8 mouse cellular contexts compared by ENCODE assay signal in the genomic region with DNA sequence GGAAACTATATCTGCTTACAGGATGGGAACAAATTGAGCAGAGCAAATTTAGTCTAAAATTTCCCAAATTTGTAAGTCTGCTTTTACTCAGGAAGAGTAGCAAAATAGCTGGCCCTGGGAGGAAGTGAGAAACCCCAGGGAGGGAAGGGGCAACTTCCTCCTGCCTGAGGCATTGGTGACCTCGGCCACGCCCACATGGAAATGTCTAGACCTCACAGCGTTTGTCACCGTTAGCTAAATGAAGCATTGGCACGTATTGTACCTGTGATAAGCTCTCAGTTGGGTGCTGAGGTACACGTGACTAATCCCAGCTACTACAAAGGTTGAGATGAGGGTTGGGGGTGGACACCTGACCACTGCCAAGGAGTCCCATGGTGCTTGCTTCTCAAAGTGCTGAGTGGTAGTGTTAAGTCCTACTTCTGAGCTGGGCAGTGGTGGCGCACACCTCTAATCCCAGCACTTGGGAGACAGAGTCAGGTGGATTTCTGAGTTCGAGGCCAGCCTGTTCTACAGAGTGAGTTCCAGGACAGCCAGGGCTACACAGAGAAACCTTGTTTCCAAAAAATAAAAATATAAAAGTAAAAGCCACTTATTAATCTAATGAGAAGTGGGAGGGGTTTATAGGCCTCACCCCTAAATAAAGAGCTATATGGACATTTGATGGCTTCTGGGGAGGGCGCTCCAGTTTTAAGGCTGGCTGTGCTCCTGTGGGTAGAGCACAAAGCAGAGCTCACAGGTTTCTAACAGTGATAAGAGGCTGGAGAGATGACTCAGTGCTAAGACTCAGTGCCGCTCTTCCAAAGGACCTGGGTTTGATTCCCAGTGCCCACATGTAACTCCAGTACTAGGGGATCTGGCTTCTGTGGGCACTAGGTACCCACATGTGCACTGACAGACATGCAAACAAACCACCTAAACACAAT. TPM values are rescaled to one million over a fixed set of nuclear protein-coding genes. Genes with fewer than 3 reads are reported as not detected.
A peak's percentile ranks its signal among the peaks of the same experiment; 100 is the strongest.
DNase-seq lines count a peak whose midpoint lies in the region; ATAC-seq and TF ChIP-seq lines count a peak whose summit lies in the region.

No protein-coding gene starts in this region.

- H3K27me3 ChIP-seq in midbrain, embryonic 14.5 days (ENCODE audit: control insufficient read depth, insufficient read depth, low read length), result no peaks in the 10 kb centered on the region

- TF ChIP-seq CTCF in layer of hippocampus, adult 2 months (conservative IDR thresholded peaks at IDR 0.05), result no peak

- H3K9me3 ChIP-seq in midbrain, embryonic 14.5 days (ENCODE audit: control insufficient read depth, low read length), result no peaks in the 10 kb centered on the region

- WGBS in midbrain, embryonic 14.5 days, result 70% methylated on average over 10 of the region's 10 CpGs

- H3K36me3 ChIP-seq in midbrain, embryonic 14.5 days (ENCODE audit: control insufficient read depth, insufficient read depth, low read length), result peaks cover 6% of the 10 kb centered on the region; the same call in 1 of the 2 replicates

- H3K4me3 ChIP-seq in layer of hippocampus, adult 2 months, result no peak overlapping the region
- H3K4me3 ChIP-seq in midbrain, embryonic 14.5 days (replicated peaks; ENCODE audit: low read depth, low read length), result no peak overlapping the region

- peak; percentile 50 for ATAC-seq in erythroblast, adult 5-6 weeks (replicated peaks; ENCODE audit: low FRiP score, poor library complexity, severe bottlenecking)
- no peak for ATAC-seq in midbrain, embryonic 14.5 days (ENCODE audit: low FRiP score, low TSS enrichment)

- no peak for DNase-seq in layer of hippocampus, adult 2 months (ENCODE audit: low spot score in 2 of 2)
- no peak for DNase-seq in layer of hippocampus, adult 18-20 months (ENCODE audit: low spot score in 2 of 2)
- peak; percentile 66 to 71 for DNase-seq in lung, postnatal 4 days
- DNase-seq in thymus, postnatal 25 days, result peak; percentile 59
- DNase-seq in cerebellum, adult 9-11 months, result no peak
- no peak for DNase-seq in layer of hippocampus, postnatal 14 days (ENCODE audit: low spot score in 2 of 2)
- DNase-seq in midbrain, embryonic 14.5 days, result no peak

- H3K27ac ChIP-seq in layer of hippocampus, adult 2 months, result peak overlapping the region; percentile 57; the same call in 1 of the 2 replicates
- no peak overlapping the region for H3K27ac ChIP-seq in midbrain, embryonic 14.5 days (replicated peaks; ENCODE audit: low read depth, low read length)

- no peak overlapping the region for H3K4me2 ChIP-seq in midbrain, embryonic 14.5 days (ENCODE audit: low read length)

- no peaks in the 10 kb centered on the region for H3K4me1 ChIP-seq in midbrain, embryonic 14.5 days (ENCODE audit: control insufficient read depth, insufficient read depth, low read length)

- no peak overlapping the region for H3K9ac ChIP-seq in midbrain, embryonic 14.5 days (replicated peaks; ENCODE audit: low read length)

RNA-seq across cellular contexts. Expression of gene Mcl1, which starts 13.0 kb away (rescaled TPM):
- 10 to 100 TPM; 49.6 to 55.2 TPM for total RNA-seq in layer of hippocampus, adult 2 months (2021)
- total RNA-seq in layer of hippocampus, adult 18-20 months (2021), result 10 to 100 TPM; 56.9 to 62.7 TPM
- total RNA-seq in erythroblast, adult 5-6 weeks (2015; ENCODE audit: low replicate concordance), result 83.2 and 113 TPM in 2 replicates
- 70.6 and 76.3 TPM in 2 replicates for total RNA-seq in erythroblast, adult 5-6 weeks (2017; ENCODE audit: low replicate concordance)
- 10 to 100 TPM; 64.6 to 65.1 TPM for total RNA-seq in layer of hippocampus, postnatal 14 days (2021)
- 44.1 and 65.7 TPM in 2 replicates for polyA plus RNA-seq in midbrain, embryonic 14.5 days (2014; fragmentation: Nextera tagmentation; extraction: Ambion mirVana)

RNA-seq across cellular contexts. Expression of gene Ensa, which starts 20.8 kb away (rescaled TPM):
- 100 to 1,000 TPM; 302 to 322 TPM for total RNA-seq in layer of hippocampus, adult 2 months (2021)
- total RNA-seq in layer of hippocampus, adult 18-20 months (2021), result 100 to 1,000 TPM; 322 to 323 TPM
- 30.9 and 34.1 TPM in 2 replicates for total RNA-seq in erythroblast, adult 5-6 weeks (2015; ENCODE audit: low replicate concordance)
- 52.8 and 58.1 TPM in 2 replicates for total RNA-seq in erythroblast, adult 5-6 weeks (2017; ENCODE audit: low replicate concordance)
- 100 to 1,000 TPM; 288 to 297 TPM for total RNA-seq in layer of hippocampus, postnatal 14 days (2021)
- 97.0 and 103 TPM in 2 replicates for polyA plus RNA-seq in midbrain, embryonic 14.5 days (2014; fragmentation: Nextera tagmentation; extraction: Ambion mirVana)

RNA-seq across cellular contexts. Expression of gene Adamtsl4, which starts 42.1 kb away (rescaled TPM):
- 1 to 10 TPM; 7.0 to 7.9 TPM for total RNA-seq in layer of hippocampus, adult 2 months (2021)
- 1 to 10 TPM; 7.1 to 7.4 TPM for total RNA-seq in layer of hippocampus, adult 18-20 months (2021)
- total RNA-seq in erythroblast, adult 5-6 weeks (2015; ENCODE audit: low replicate concordance), result not detected in 2 replicates
- not detected in 2 replicates for total RNA-seq in erythroblast, adult 5-6 weeks (2017; ENCODE audit: low replicate concordance)
- total RNA-seq in layer of hippocampus, postnatal 14 days (2021), result 1 to 10 TPM; 3.0 to 4.1 TPM
- 0.80 and 1.1 TPM in 2 replicates for polyA plus RNA-seq in midbrain, embryonic 14.5 days (2014; fragmentation: Nextera tagmentation; extraction: Ambion mirVana)

RNA-seq across cellular contexts. Expression of gene Golph3l, which starts 56.8 kb away (rescaled TPM):
- total RNA-seq in layer of hippocampus, adult 2 months (2021), result 10 to 100 TPM; 21.6 to 23.2 TPM
- total RNA-seq in layer of hippocampus, adult 18-20 months (2021), result 10 to 100 TPM; 22.5 to 25.9 TPM
- total RNA-seq in erythroblast, adult 5-6 weeks (2015; ENCODE audit: low replicate concordance), result 73.8 and 84.0 TPM in 2 replicates
- 115 and 116 TPM in 2 replicates for total RNA-seq in erythroblast, adult 5-6 weeks (2017; ENCODE audit: low replicate concordance)
- total RNA-seq in layer of hippocampus, postnatal 14 days (2021), result 10 to 100 TPM; 20.6 to 22.2 TPM
- polyA plus RNA-seq in midbrain, embryonic 14.5 days (2014; fragmentation: Nextera tagmentation; extraction: Ambion mirVana), result 34.0 and 36.9 TPM in 2 replicates

Comparison
In these comparisons a context has a peak if more than half of its experiments do, and no peak if none do; other contexts are left out.
1. DNase-seq: peak in lung, postnatal 4 days (2 of 2) and thymus, postnatal 25 days (single experiment); none in layer of hippocampus, adult 2 months (0 of 2), layer of hippocampus, adult 18-20 months (0 of 2), cerebellum, adult 9-11 months (single experiment), layer of hippocampus, postnatal 14 days (0 of 2) and midbrain, embryonic 14.5 days (single experiment).
2. RNA of gene Ensa, which starts 20.8 kb away (total RNA-seq): 322 to 323 TPM in layer of hippocampus, adult 18-20 months, 302 to 322 TPM in layer of hippocampus, adult 2 months and 288 to 297 TPM in layer of hippocampus, postnatal 14 days; 30.9 to 58.1 TPM in erythroblast, adult 5-6 weeks; every median in the first group is over 4 times any median in the second.